Mouse (Mus musculus): ENCODE data around the gene Serping1. TPM values are rescaled to one million over a fixed set of nuclear protein-coding genes. Genes with fewer than 3 reads are reported as not detected.

The Serping1 gene
- polyA plus RNA-seq, 1 experiment from 2014 or later: 11.5 TPM

DNA sequence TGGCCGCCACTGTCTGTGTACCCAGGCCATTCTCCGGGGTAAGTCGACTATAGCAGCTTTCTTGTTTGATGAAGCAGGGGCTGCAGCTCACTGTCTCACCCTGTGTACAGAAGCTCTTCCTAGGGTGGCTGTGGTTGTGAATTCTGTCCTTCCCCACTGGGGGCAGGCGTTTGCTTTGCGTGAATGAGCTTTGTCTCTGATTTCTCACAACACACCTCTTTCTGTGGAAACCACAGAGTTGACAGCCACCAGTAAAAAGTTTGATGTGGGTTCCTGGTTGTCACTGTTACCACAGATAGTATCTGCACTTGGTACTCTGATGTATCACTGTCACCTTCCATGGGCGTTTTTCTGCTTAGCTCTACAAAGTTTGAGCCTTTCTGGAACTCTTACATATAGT, 4.0 kb upstream of the Serping1 start:
- H3K9ac ChIP-seq (replicated peaks): no peak overlapping the region
- H3K9me3 ChIP-seq: no peaks in the 10 kb centered on the region
- no peaks in the 10 kb centered on the region for H3K36me3 ChIP-seq
- peaks cover 3% of the 10 kb centered on the region; the same call in 1 of the 2 replicates for H3K27me3 ChIP-seq
- no peak overlapping the region for H3K4me3 ChIP-seq (replicated peaks)
- no peak for ATAC-seq (ENCODE audit: insufficient number of reproducible peaks, insufficient read depth, low FRiP score, low TSS enrichment, low read depth)
- H3K4me1 ChIP-seq (replicated peaks): peaks cover 11% of the 10 kb centered on the region
- H3K4me2 ChIP-seq: no peak overlapping the region
- no peak overlapping the region for H3K27ac ChIP-seq
- 59% methylated on average over 6 of the region's 6 CpGs for WGBS

DNA sequence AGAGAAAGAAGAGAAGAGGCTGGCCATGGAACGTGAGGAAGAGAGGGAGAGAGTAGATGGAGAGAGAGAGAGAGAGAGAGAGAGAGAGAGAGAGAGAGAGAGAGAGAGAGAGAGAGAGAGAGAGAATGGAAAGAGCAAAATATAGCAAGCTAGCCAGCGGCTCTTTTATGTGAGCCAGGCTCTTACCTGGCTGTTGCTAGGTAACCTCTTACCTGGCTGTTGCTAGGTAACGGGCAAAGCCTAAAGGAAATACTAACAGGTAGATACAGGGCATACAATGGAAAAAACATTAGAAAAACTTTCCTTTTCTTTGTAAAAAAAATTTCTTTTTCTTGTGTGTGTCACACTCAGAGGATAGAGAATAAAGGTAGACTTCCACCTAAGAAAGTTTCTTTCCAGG, 2.5 kb upstream of the Serping1 start:
- no peak overlapping the region for H3K4me2 ChIP-seq
- H3K36me3 ChIP-seq: no peaks in the 10 kb centered on the region
- H3K4me3 ChIP-seq (replicated peaks): no peak overlapping the region
- H3K9me3 ChIP-seq: no peaks in the 10 kb centered on the region
- no peaks in the 10 kb centered on the region for H3K27me3 ChIP-seq
- H3K9ac ChIP-seq (replicated peaks): no peak overlapping the region
- H3K4me1 ChIP-seq (replicated peaks): peaks cover 14% of the 10 kb centered on the region
- 60% methylated on average over 3 of the region's 3 CpGs for WGBS
- no peak overlapping the region for H3K27ac ChIP-seq
- ATAC-seq (ENCODE audit: insufficient number of reproducible peaks, insufficient read depth, low FRiP score, low TSS enrichment, low read depth): no peak

GRCm38 (mm10) chr2:84775665-84776064, 421 bp upstream of the Serping1 start:
- no peaks in the 10 kb centered on the region for H3K9me3 ChIP-seq
- no peaks in the 10 kb centered on the region for H3K36me3 ChIP-seq
- no peak for ATAC-seq (ENCODE audit: insufficient number of reproducible peaks, insufficient read depth, low FRiP score, low TSS enrichment, low read depth)
- H3K9ac ChIP-seq (replicated peaks): no peak overlapping the region
- no peak overlapping the region for H3K4me2 ChIP-seq
- no peak overlapping the region for H3K4me3 ChIP-seq (replicated peaks)
- H3K27ac ChIP-seq: no peak overlapping the region
- 88% methylated on average over 6 of the region's 6 CpGs for WGBS
- H3K4me1 ChIP-seq (replicated peaks): peaks cover 14% of the 10 kb centered on the region
- H3K27me3 ChIP-seq: no peaks in the 10 kb centered on the region

GRCm38 (mm10) chr2:84774751-84775150, 493 bp downstream of the Serping1 start:
- H3K9ac ChIP-seq (replicated peaks): peak overlapping the region; percentile 56
- H3K4me1 ChIP-seq (replicated peaks): peaks cover 14% of the 10 kb centered on the region
- 0% methylated on average over 15 of the region's 15 CpGs for WGBS
- no peaks in the 10 kb centered on the region for H3K36me3 ChIP-seq
- peak overlapping the region; percentile 78 for H3K27ac ChIP-seq
- peak; percentile 83 for ATAC-seq (ENCODE audit: insufficient number of reproducible peaks, insufficient read depth, low FRiP score, low TSS enrichment, low read depth)
- peak overlapping the region; percentile 37 for H3K4me3 ChIP-seq (replicated peaks)
- no peaks in the 10 kb centered on the region for H3K9me3 ChIP-seq
- no peaks in the 10 kb centered on the region for H3K27me3 ChIP-seq
- peak overlapping the region; percentile 62 for H3K4me2 ChIP-seq

- Histone ChIP-seq H3K4me1 (replicated peaks) (peaks cover 14% of the 10 kb centered on the region), H3K36me3 (no peaks in the 10 kb centered on the region), H3K27me3 (no peaks in the 10 kb centered on the region), H3K4me2 (no peak overlapping the region), H3K27ac (no peak overlapping the region), H3K9me3 (no peaks in the 10 kb centered on the region), H3K4me3 (replicated peaks) (no peak overlapping the region), H3K9ac (replicated peaks) (0 out of 2 replicates have a peak overlapping the region, but pooled peaks have one; percentile 27)
- no peak for ATAC-seq (ENCODE audit: insufficient number of reproducible peaks, insufficient read depth, low FRiP score, low TSS enrichment, low read depth)
- 81% methylated on average over 5 of the region's 5 CpGs for WGBS
Observed at GRCm38 (mm10) chr2:84773195-84773594, 2.0 kb downstream of the Serping1 start.

- no peaks in the 10 kb centered on the region for H3K27me3 ChIP-seq
- no peaks in the 10 kb centered on the region for H3K9me3 ChIP-seq
- no peak overlapping the region for H3K27ac ChIP-seq
- no peak overlapping the region for H3K4me2 ChIP-seq
- H3K4me3 ChIP-seq (replicated peaks): no peak overlapping the region
- H3K4me1 ChIP-seq (replicated peaks): peaks cover 14% of the 10 kb centered on the region
- no peak for ATAC-seq (ENCODE audit: insufficient number of reproducible peaks, insufficient read depth, low FRiP score, low TSS enrichment, low read depth)
- no peak overlapping the region for H3K9ac ChIP-seq (replicated peaks)
- H3K36me3 ChIP-seq: no peaks in the 10 kb centered on the region
- 87% methylated on average over 4 of the region's 4 CpGs for WGBS
Observed at GRCm38 (mm10) chr2:84772454-84772853, 2.8 kb downstream of the Serping1 start.

GRCm38 (mm10) chr2:84770501-84770900, 4.7 kb downstream of the Serping1 start:
- Histone ChIP-seq H3K9ac (replicated peaks) (no peak overlapping the region), H3K4me1 (replicated peaks) (peaks cover 14% of the 10 kb centered on the region), H3K9me3 (no peaks in the 10 kb centered on the region), H3K27ac (no peak overlapping the region), H3K27me3 (no peaks in the 10 kb centered on the region), H3K4me3 (replicated peaks) (no peak overlapping the region), H3K4me2 (no peak overlapping the region), H3K36me3 (no peaks in the 10 kb centered on the region)
- 77% methylated on average over 6 of the region's 6 CpGs for WGBS
- no peak for ATAC-seq (ENCODE audit: insufficient number of reproducible peaks, insufficient read depth, low FRiP score, low TSS enrichment, low read depth)

- Histone ChIP-seq H3K9me3 (no peaks in the 10 kb centered on the region), H3K4me3 (replicated peaks) (no peak overlapping the region), H3K36me3 (no peaks in the 10 kb centered on the region), H3K27ac (no peak overlapping the region), H3K4me1 (replicated peaks) (no peaks in the 10 kb centered on the region), H3K4me2 (no peak overlapping the region), H3K27me3 (no peaks in the 10 kb centered on the region), H3K9ac (replicated peaks) (no peak overlapping the region)
- no peak for ATAC-seq (ENCODE audit: insufficient number of reproducible peaks, insufficient read depth, low FRiP score, low TSS enrichment, low read depth)
- WGBS: 48% methylated on average over 1 of the region's 1 CpGs
Observed at GRCm38 (mm10) chr2:84762818-84763217, 12.4 kb downstream of the Serping1 start.

DNA sequence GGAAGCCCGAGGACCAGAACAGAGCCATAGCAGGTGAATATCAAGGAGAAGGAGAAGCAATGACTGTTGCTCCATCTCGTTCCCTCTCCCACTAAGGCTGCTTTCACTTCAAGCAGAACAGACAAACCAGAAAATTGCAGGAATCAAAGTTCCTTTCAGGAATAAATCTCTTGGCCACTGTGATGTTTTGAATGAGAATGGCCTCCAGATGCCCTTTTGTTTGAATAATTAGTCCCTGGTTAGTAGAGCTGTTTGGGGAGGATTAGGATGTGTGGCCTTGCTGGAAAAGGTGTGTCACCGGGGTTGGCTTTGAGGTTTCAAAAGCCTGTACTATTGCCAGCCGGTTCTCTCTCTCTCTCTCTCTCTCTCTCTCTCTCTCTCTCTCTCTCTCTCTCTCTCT, 12.9 kb downstream of the Serping1 start:
- no peak overlapping the region for H3K27ac ChIP-seq
- WGBS: 69% methylated on average over 4 of the region's 4 CpGs
- ATAC-seq (ENCODE audit: insufficient number of reproducible peaks, insufficient read depth, low FRiP score, low TSS enrichment, low read depth): no peak
- no peak overlapping the region for H3K9ac ChIP-seq (replicated peaks)
- no peaks in the 10 kb centered on the region for H3K9me3 ChIP-seq
- H3K4me1 ChIP-seq (replicated peaks): no peaks in the 10 kb centered on the region
- no peak overlapping the region for H3K4me2 ChIP-seq
- H3K36me3 ChIP-seq: no peaks in the 10 kb centered on the region
- no peaks in the 10 kb centered on the region for H3K27me3 ChIP-seq
- no peak overlapping the region for H3K4me3 ChIP-seq (replicated peaks)

DNA sequence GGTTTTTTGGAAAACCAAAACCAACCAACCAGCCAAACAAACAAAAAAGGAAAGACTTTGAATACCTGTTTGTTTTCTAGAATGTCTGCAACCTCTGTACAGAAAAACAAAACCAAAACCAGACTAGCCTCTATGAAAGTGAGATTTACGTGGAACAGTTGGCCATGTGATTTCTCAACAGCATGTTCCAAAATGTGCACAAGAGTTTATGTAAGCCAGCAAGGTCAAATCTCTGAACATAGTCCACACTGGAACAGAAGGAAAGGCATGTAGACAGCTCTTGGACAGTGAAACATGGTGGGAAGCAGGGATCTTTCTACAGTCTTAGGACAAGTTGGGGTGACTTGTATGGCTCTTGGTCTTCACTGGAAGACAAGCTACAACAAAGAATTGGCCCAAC, 13.4 kb downstream of the Serping1 start:
- H3K4me3 ChIP-seq (replicated peaks): no peak overlapping the region
- no peak for ATAC-seq (ENCODE audit: insufficient number of reproducible peaks, insufficient read depth, low FRiP score, low TSS enrichment, low read depth)
- no peaks in the 10 kb centered on the region for H3K4me1 ChIP-seq (replicated peaks)
- 92% methylated on average over 1 of the region's 1 CpGs for WGBS
- no peak overlapping the region for H3K4me2 ChIP-seq
- H3K27me3 ChIP-seq: no peaks in the 10 kb centered on the region
- H3K27ac ChIP-seq: no peak overlapping the region
- H3K36me3 ChIP-seq: no peaks in the 10 kb centered on the region
- H3K9ac ChIP-seq (replicated peaks): no peak overlapping the region
- H3K9me3 ChIP-seq: no peaks in the 10 kb centered on the region

GRCm38 (mm10) chr2:84761309-84761708, 13.9 kb downstream of the Serping1 start:
- Histone ChIP-seq H3K27me3 (no peaks in the 10 kb centered on the region), H3K9ac (replicated peaks) (no peak overlapping the region), H3K4me2 (no peak overlapping the region), H3K9me3 (no peaks in the 10 kb centered on the region), H3K4me3 (replicated peaks) (no peak overlapping the region), H3K36me3 (no peaks in the 10 kb centered on the region), H3K27ac (no peak overlapping the region), H3K4me1 (replicated peaks) (no peaks in the 10 kb centered on the region)
- no peak for ATAC-seq (ENCODE audit: insufficient number of reproducible peaks, insufficient read depth, low FRiP score, low TSS enrichment, low read depth)
- 85% methylated on average over 3 of the region's 3 CpGs for WGBS

DNA sequence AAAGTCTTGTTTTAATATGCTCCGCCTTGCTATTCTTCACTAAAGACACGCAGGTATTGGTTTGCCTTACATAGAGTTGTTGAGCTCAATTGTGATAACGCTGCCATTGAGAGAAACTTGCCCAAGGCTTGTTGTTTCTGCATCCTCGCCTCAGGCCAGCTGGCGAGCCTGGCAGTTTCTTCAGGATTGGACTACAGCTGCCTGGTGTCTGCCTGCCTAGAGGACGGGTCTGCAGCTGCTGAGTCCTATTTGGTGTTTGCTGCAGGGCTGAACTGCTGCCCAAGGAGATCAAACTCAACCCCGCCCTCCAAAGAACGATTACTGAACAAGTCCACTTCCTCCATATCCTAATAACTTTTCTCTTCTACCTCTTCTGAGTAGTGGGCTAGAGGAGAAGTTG, 14.5 kb downstream of the Serping1 start:
- no peaks in the 10 kb centered on the region for H3K36me3 ChIP-seq
- ATAC-seq (ENCODE audit: insufficient number of reproducible peaks, insufficient read depth, low FRiP score, low TSS enrichment, low read depth): no peak
- WGBS: 68% methylated on average over 8 of the region's 8 CpGs
- no peaks in the 10 kb centered on the region for H3K27me3 ChIP-seq
- no peaks in the 10 kb centered on the region for H3K4me1 ChIP-seq (replicated peaks)
- H3K27ac ChIP-seq: no peak overlapping the region
- no peak overlapping the region for H3K9ac ChIP-seq (replicated peaks)
- no peak overlapping the region for H3K4me3 ChIP-seq (replicated peaks)
- H3K4me2 ChIP-seq: no peak overlapping the region
- H3K9me3 ChIP-seq: no peaks in the 10 kb centered on the region
